Mouse (Mus musculus) megakaryocyte progenitor cell, adult 5-6 weeks (primary cell): ENCODE measurements around the gene Ccdc116. TPM values are rescaled to one million over a fixed set of nuclear protein-coding genes. Genes with fewer than 3 reads are reported as not detected.
A peak's percentile ranks its signal among the peaks of the same experiment; 100 is the strongest.

Experiments
- ATAC-seq: replicated peaks from 2 replicates; pipeline ENCODE4 v1.8.0; 2016; ENCODE audit warnings: mild to moderate bottlenecking, moderate TSS enrichment, inconsistent platforms; ENCODE audit not compliant: poor library complexity
- total RNA-seq, 2 experiments: library from RNA; stranded (forward) in 1 of 2; stranded (reverse) in 1 of 2; fragments of 157-497, 149-512 nt in 1 of 2; fragments of 200-1000 nt in 1 of 2; gene quantifications; 2 replicates each; pipeline versions ENCODE4 v1.2.3 to v1.2.4; 2015 to 2017

Ccdc116 gene
- total RNA-seq, 2 experiments from 2014 or later = 2.0 to 4.8 TPM

DNA sequence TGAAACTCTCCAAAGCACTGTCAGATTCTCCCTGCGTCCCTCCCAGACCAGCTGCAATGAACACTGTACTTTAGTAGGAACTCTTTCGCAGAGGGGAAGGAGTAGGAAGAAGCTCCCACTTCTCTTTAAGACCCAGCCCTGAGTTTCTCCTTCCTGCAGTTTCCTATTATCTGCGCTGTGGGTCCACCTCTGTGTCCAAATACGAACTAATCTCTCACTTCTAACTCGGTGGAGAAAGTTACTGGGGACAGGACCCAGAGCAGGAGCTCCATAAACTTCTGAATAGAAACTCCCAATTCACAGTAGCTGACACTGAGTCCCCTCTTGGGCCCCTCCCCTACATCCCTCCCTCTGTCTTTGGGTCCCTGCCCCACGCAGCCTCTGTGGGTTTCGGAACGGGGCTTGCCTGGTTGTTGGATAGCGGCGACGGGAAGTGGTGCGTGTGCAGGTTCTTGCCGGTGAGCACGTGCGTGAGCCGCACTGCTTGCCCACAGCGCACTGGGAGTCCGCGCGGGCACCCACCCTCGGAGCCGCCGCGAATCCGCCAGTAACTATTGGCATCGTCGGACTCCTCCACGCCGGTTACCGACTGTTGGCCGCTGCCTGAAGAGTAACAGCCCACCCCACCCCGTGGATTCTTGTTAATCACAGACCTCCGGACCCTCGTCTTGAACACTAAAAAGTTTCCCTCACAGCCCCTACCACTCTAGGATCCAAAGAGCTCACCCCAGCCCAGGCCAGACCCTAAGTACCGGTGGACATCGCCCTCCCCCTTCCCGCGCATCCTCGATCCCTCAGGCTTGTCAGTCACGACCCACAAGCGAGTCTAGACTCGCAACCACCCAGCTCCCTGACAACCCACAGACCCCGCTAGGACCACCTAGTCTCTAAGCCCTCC, 15.6 kb downstream of the Ccdc116 start:
- peak; percentile 29 for ATAC-seq

DNA sequence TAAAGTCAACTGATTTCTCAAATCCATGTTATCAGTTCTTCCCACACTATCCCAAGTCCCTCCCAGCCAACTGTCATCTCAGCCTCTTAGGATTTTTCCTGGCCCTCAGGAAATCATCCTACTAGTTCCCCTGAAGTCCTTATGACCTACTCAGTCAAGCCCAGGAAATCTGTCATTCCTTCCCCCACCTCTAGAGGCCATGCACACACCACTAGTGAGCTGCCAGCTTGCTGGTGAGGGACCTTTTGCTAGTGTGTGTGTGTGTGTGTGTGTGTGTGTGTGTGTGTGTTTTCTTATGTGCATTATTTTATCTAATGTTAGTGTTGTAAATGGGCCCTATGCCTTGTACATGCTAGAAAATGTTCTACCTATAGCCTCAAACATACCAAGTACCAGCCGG, 19.7 kb downstream of the Ccdc116 start:
- peak; percentile 45 for ATAC-seq

DNA sequence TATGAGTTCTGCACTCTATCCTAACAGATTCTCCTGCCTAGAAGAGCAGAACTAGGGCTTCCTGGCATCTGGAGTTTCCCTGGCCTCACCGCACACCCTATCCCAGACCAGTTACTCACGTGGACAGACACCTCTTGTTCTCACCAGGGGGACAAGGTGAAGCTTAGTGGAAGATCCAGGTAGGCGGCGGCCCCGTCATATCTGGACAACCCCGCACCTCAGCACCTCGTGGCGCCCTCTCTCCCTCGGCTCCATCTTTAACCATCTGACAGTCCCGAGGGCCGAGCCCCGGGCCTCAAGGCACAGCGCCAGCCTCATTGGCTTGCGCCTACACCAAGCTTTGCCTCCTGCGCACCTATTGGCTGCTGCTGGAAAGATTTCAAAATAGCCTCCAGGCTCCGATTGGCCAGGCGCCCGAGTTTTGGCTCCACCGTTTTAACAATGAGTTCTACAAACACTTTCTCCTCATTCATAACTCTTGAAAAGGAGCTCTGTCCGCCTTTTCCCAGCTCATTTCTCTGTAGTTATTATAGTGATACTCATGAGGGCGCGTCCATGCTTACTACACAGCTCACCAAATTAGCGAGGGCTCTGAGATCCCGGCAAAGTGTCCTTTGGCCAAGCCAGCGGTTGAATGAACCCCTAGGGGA, 22.0 kb downstream of the Ccdc116 start, which contains the start of gene 2610318N02Rik:
2610318N02Rik (minus strand) TSS at position 297 of the 650 bp plus-strand sequence.
- ATAC-seq = peak; percentile 96

DNA sequence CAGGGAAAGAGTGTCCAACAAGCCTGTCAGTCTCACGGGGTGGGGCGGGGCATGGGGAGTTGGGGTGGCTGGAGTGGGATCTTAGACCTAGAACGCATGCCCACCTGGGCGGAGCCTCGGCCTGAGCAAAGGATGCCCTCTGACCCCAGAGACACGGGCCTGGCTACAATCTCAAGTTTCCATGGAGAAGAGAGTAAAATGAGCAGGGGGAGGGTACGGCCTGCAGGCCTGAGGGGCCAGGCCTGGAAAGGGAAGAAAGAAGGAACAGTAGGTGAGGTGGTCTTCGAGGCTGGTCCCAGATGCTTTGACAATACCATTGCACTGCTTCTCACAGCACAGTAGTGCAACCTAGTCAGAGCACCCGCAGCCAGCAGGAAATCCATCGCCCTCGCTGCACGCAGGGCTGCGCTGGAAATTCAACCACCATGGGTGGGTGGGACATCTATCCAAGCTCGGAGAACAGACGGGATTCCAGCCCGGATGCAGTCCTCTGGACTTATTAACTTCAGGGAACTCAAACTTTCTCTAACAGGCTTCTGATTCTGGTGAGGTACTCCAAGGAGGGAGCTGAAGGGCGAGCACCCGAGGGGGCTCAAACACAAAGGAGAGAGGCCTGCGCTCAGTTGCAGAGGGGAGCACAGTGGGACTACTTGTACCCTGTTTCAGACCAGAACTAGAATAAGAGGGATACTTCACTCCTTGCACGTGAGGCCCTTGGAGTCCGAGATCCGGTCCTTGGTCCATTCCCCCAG, 22.7 kb downstream of the Ccdc116 start:
- peak; percentile 19; the same call in 1 of the 2 replicates for ATAC-seq

DNA sequence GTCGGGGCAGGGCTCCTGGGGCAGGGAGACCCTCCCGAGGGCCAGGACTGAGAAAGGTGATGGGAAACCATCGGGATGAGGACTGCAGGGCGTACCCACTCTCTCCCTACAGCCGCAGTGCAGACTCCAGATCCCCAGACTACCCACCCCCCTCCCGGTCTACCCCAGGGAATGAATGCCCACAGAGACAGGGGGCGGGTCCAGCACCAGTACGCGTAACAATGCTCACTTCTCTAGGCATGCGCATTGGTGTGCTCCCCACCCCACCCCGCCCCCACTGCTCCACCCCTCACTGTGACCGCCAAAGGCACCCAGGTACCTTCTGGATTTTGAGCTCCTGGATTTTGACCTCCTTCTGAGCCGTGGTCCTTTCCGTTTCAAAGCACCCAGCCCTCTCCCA, 25.5 kb downstream of the Ccdc116 start:
- ATAC-seq = no peak

DNA sequence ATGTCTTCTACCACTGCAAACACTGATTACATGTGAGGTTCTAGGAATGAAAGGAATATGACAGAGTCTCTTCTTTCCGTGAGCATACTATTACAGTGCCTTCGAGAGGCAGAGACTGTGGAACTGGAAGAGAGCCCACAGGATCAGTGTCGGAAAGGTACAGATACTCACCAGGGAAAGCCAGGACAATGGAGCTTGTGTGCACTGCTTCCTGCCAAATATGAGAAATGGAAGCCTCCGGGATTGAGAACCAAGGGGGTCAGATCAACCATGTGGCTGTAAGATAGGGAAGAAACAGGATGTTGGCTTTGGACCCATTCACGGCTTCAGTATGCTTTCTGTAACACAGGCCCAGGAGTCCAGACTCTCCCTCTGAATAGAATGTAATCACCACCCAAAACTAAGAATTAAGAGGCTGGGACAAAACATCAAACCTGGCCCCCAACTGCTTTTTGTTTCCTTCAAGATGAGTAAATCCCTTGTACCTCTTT, 29.7 kb downstream of the Ccdc116 start:
- ATAC-seq = no peak

DNA sequence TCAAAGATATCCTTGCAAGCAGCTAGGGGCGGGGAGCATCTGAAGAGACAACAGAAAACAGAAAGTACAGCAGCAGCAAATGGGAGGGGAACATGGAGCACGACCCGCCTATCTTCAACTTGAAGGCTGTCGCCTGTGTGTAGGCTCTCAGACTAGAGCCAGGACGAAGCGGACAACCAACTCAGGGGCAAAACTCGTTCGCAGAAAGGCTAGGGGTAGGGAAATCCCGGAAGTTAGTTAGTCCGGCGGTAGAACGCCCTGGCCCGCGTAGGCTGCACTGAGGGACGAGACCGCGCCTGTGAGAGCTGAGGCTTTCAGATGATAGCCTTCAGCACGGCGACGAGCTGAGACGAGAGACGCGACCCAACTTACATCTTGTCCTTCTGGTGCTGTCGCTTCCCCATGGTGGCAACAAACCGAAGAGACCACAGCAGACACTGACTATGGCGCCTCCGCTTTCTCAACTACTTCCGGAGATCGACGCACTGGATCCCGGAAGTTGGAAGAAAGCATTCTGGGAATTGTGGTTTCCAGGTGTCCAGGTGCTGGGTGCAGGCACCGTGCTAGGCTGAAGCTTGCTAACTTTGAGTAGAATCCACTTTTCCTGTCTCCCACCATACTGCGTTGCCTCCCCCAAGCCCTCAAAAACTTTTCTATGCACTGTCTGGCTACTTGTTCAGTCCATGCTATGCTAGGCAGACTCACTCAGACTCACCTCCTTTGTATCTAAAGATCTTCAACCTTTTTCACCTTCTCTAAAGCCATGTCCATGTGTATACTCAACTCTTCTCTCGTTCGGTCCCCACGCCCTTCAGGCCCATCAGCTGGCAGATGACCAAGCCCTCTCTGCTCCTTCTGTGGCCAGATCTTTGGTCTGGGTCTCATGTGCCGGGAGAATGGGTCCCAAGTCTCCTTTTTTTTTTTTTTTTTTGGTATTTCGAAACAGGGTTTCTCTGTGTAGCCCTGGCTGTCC, 36.0 kb downstream of the Ccdc116 start, which contains the start of gene Ppil2:
Ppil2 (minus strand) TSS at position 487 of the 973 bp plus-strand sequence.
- peak; percentile 90 for ATAC-seq

DNA sequence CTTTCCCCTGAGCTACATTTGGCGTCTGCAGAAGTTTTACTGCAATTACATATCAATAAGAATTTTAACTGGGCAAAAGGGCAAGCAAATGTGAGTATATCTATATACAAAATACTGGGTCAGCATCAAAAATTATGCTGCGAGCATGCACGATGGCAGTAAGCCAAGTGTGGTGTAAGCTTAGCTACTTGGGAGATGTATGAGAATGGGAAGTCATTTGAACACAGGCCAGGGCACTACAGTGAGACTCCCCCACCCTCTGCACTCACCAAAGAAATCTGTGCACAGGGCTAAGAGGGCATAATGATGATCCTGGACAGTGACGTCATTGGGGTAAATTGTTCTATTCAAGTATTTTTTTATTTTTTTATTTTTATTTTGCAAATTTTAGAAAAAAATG, 42.4 kb downstream of the Ccdc116 start:
- ATAC-seq = no peak

DNA sequence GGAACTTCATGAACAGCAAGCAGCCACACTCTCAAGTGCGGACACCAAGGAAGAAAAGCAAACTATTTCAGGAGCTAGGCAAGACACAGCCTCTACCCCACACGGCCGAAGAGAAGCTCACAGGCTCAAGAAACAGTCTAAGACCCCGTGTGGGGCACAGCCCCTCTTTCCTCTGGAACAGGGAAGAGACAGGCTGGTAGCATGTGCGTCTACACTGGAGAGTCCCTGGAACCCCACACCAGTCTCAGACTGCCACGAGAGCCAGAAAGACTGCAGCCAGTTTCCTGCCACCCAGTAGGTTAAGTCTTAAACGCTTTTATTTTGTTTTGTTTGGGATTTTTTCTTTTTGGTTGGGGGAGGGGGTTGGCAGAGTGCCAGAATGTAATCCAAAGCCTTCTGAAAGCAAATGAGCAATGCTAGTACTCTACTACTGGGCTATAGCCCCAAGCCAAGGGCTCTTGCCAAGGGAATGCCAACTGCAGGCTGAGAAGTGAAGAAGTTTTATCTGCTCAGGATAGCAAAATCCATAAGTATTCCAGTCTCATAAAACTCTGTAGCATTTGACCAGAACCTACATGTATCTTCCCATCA, 44.3 kb downstream of the Ccdc116 start:
- ATAC-seq = no peak

DNA sequence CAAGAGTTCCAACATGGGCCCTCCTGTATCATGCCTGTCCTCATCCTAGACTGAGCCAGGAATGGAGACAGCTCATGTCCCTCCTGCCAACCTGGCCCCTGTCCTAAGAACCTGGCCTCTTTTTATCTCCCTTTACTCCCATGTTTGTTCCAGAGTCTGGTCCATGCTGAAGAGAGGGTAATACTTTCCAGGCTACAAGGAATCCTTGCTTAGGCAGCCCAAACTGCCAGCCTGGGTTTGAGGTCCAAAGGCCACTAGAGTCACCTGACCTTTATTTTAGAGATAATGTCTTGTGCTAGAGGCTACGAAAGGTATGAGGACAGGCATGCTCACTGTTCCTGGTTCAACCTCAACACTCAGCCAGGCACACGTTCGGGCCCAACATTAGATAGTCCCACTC, 50.1 kb downstream of the Ccdc116 start:
- no peak for ATAC-seq

Other genes starting within 250 kb of the Ccdc116 start
- gene Mapk1, start 163.8 kb downstream of the Ccdc116 start, total RNA-seq (2015) = 144 TPM in 2 replicates
- 136 and 152 TPM in 2 replicates for gene Mapk1, start 163.8 kb downstream of the Ccdc116 start, total RNA-seq (2017)
- 0.49 and 3.5 TPM in 2 replicates for gene Ypel1, start 77.5 kb downstream of the Ccdc116 start, total RNA-seq (2015)
- 0.54 and 2.4 TPM in 2 replicates for gene Ypel1, start 77.5 kb downstream of the Ccdc116 start, total RNA-seq (2017)
- gene Ppil2, start 36.0 kb downstream of the Ccdc116 start, total RNA-seq (2015) = 63.6 and 73.0 TPM in 2 replicates
- gene Ppil2, start 36.0 kb downstream of the Ccdc116 start, total RNA-seq (2017) = 86.8 and 99.8 TPM in 2 replicates
- 37.9 and 38.9 TPM in 2 replicates for gene 2610318N02Rik, start 22.1 kb downstream of the Ccdc116 start, total RNA-seq (2015)
- 22.4 and 25.9 TPM in 2 replicates for gene 2610318N02Rik, start 22.1 kb downstream of the Ccdc116 start, total RNA-seq (2017)
- 197 and 208 TPM in 2 replicates for gene Sdf2l1, start 14.8 kb downstream of the Ccdc116 start, total RNA-seq (2015)
- gene Sdf2l1, start 14.8 kb downstream of the Ccdc116 start, total RNA-seq (2017) = 162 and 222 TPM in 2 replicates
- 25.7 TPM in 2 replicates for gene Ydjc, start 2.6 kb downstream of the Ccdc116 start, total RNA-seq (2015)
- gene Ydjc, start 2.6 kb downstream of the Ccdc116 start, total RNA-seq (2017) = 23.5 and 24.4 TPM in 2 replicates
- 312 and 333 TPM in 2 replicates for gene Ube2l3, start 55.4 kb upstream of the Ccdc116 start, total RNA-seq (2015)
- 87.5 and 107 TPM in 2 replicates for gene Ube2l3, start 55.4 kb upstream of the Ccdc116 start, total RNA-seq (2017)
- 0.69 and 0.95 TPM in 2 replicates for gene Rimbp3, start 61.4 kb upstream of the Ccdc116 start, total RNA-seq (2015)
- 0.58 and 1.3 TPM in 2 replicates for gene Rimbp3, start 61.4 kb upstream of the Ccdc116 start, total RNA-seq (2017)
- 1.8 and 1.9 TPM in 2 replicates for gene Hic2, start 86.3 kb upstream of the Ccdc116 start, total RNA-seq (2015)
- gene Hic2, start 86.3 kb upstream of the Ccdc116 start, total RNA-seq (2017) = 2.1 and 2.3 TPM in 2 replicates
- 4.2 and 5.2 TPM in 2 replicates for gene Tmem191c, start 128.8 kb upstream of the Ccdc116 start, total RNA-seq (2015)
- gene Tmem191c, start 128.8 kb upstream of the Ccdc116 start, total RNA-seq (2017) = 5.5 and 8.8 TPM in 2 replicates
- gene Serpind1, start 184.1 kb upstream of the Ccdc116 start, total RNA-seq (2015) = not detected in 2 replicates
- gene Serpind1, start 184.1 kb upstream of the Ccdc116 start, total RNA-seq (2017) = not detected in 2 replicates